Mouse (Mus musculus): ENCODE measurements around the gene Gm20388. TPM values are rescaled to one million over a fixed set of nuclear protein-coding genes. Genes with fewer than 3 reads are reported as not detected.

The Gm20388 gene
- polyA plus RNA-seq, 1 experiment from 2014 or later, result 5.5 TPM

DNA sequence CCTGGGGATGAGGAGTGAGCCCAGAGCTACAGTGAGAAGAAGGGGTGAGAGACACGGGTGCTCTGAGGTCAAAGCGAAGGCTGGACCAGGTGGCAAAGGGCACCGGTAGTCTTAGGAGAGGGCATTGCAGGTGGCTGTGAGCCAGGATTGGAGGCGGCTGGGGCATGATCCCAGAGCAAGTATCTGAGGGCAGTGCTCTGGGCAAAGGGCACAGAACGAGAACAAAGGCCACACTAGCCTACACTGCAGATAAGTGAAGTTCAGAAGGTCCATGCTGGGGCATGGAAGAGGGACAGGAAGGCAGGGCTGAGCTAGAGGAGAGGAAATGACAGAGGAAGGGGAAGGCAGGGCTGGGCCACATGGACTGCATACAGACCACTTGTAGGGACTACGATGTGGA, 531.0 kb downstream of the Gm20388 start:
- no peak overlapping the region for H3K4me2 ChIP-seq
- no peaks in the 10 kb centered on the region for H3K36me3 ChIP-seq
- H3K4me3 ChIP-seq, result no peak overlapping the region
- H3K9ac ChIP-seq, result no peak overlapping the region
- H3K9me3 ChIP-seq, result no peaks in the 10 kb centered on the region
- WGBS, result 70% methylated on average over 6 of the region's 6 CpGs
- peaks cover 59% of the 10 kb centered on the region for H3K4me1 ChIP-seq
- H3K27ac ChIP-seq, result peak overlapping the region; percentile 54; the same call in 1 of the 2 replicates
- no peaks in the 10 kb centered on the region for H3K27me3 ChIP-seq
- no peak for ATAC-seq (ENCODE audit: borderline replicate concordance, extremely low read depth, low FRiP score, low TSS enrichment)

DNA sequence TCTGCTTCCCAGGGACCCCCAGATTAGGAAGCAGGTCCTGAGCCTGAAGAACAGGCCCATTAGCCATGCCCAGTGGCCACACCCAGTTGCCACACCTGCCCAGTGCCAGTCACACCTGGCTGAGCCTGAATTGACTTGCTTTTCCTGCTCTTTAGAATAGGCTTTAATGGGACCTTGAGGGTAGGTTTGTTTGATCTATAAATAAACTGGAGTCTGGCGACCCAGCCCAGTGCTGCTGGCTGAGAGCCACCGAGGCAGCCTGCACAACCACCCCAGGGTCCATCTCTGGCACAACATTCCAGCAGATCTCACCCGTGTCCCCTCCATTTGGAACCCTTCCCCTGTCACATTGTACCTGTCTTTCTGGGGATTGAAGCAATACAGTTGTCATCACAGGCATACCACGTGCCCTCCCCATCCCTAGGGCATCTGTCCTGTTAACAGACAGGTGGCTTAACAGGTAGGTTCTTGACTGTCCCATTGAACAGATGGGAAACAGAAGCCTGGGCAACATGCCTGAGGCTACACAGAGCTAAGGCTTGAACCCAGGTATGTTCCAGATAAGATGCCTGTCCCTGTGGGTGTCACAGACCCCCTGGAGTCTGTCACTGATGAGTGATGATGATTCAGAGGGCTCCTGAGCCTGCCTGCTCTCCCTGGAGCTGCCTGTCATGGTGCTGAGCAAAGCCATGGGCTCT, 531.8 kb downstream of the Gm20388 start:
- WGBS, result 24% methylated on average over 4 of the region's 4 CpGs
- Histone ChIP-seq H3K27ac (peak overlapping the region; percentile 54; the same call in 1 of the 2 replicates), H3K4me1 (peaks cover 53% of the 10 kb centered on the region), H3K27me3 (no peaks in the 10 kb centered on the region), H3K9ac (no peak overlapping the region), H3K9me3 (no peaks in the 10 kb centered on the region), H3K4me2 (no peak overlapping the region), H3K36me3 (no peaks in the 10 kb centered on the region), H3K4me3 (no peak overlapping the region)
- ATAC-seq (ENCODE audit: borderline replicate concordance, extremely low read depth, low FRiP score, low TSS enrichment), result no peak; the same call in 1 of the 2 replicates

GRCm38 (mm10) chr8:120445249-120445648, 534.6 kb downstream of the Gm20388 start:
- no peaks in the 10 kb centered on the region for H3K36me3 ChIP-seq
- no peak overlapping the region for H3K4me3 ChIP-seq
- no peak overlapping the region for H3K27ac ChIP-seq
- WGBS, result 46% methylated on average over 10 of the region's 10 CpGs
- no peak overlapping the region for H3K4me2 ChIP-seq
- H3K9ac ChIP-seq, result no peak overlapping the region
- H3K27me3 ChIP-seq, result no peaks in the 10 kb centered on the region
- peaks cover 42% of the 10 kb centered on the region for H3K4me1 ChIP-seq
- ATAC-seq (ENCODE audit: borderline replicate concordance, extremely low read depth, low FRiP score, low TSS enrichment), result no peak
- H3K9me3 ChIP-seq, result no peaks in the 10 kb centered on the region

GRCm38 (mm10) chr8:120448131-120448530, 537.5 kb downstream of the Gm20388 start:
- no peak overlapping the region for H3K9ac ChIP-seq
- no peak for ATAC-seq (ENCODE audit: borderline replicate concordance, extremely low read depth, low FRiP score, low TSS enrichment)
- no peak overlapping the region for H3K27ac ChIP-seq
- no peak overlapping the region for H3K4me3 ChIP-seq
- no peaks in the 10 kb centered on the region for H3K9me3 ChIP-seq
- no peaks in the 10 kb centered on the region for H3K36me3 ChIP-seq
- no peak overlapping the region for H3K4me2 ChIP-seq
- 69% methylated on average over 6 of the region's 6 CpGs for WGBS
- peaks cover 21% of the 10 kb centered on the region for H3K4me1 ChIP-seq
- H3K27me3 ChIP-seq, result no peaks in the 10 kb centered on the region

DNA sequence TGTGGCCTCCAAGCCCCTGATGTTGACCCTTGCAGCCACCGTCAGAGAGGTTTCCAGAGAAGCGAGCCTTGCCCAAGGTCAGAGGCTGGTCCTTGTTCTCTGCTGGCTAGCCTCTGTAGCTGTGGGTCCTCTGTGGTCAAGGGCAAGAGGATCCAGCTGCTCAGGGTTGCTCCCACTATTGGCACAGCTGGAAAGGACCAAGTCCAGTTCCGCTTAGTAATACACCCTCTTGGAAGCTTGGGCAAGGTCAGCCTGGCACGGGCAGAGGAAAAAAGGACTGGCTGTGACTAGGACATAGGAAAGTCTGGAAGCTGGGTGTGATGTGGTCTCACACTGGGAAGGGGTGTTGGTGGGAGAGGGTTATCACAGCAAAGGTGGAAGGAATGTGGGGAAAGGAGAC, 538.5 kb downstream of the Gm20388 start:
- Histone ChIP-seq H3K36me3 (no peaks in the 10 kb centered on the region), H3K4me1 (peaks cover 21% of the 10 kb centered on the region), H3K9ac (no peak overlapping the region), H3K9me3 (no peaks in the 10 kb centered on the region), H3K4me2 (no peak overlapping the region), H3K27me3 (no peaks in the 10 kb centered on the region), H3K4me3 (no peak overlapping the region), H3K27ac (no peak overlapping the region)
- 85% methylated on average over 4 of the region's 4 CpGs for WGBS
- ATAC-seq (ENCODE audit: borderline replicate concordance, extremely low read depth, low FRiP score, low TSS enrichment), result no peak

- Histone ChIP-seq H3K27ac (no peak overlapping the region), H3K27me3 (no peaks in the 10 kb centered on the region), H3K4me1 (peaks cover 24% of the 10 kb centered on the region), H3K4me3 (no peak overlapping the region), H3K4me2 (no peak overlapping the region), H3K9ac (no peak overlapping the region), H3K9me3 (no peaks in the 10 kb centered on the region), H3K36me3 (no peaks in the 10 kb centered on the region)
- no peak for ATAC-seq (ENCODE audit: borderline replicate concordance, extremely low read depth, low FRiP score, low TSS enrichment)
- WGBS, result 28% methylated on average over 17 of the region's 17 CpGs
These were observed 539.0 kb downstream of the Gm20388 start for GRCm38 (mm10) chr8:120449608-120450031.

DNA sequence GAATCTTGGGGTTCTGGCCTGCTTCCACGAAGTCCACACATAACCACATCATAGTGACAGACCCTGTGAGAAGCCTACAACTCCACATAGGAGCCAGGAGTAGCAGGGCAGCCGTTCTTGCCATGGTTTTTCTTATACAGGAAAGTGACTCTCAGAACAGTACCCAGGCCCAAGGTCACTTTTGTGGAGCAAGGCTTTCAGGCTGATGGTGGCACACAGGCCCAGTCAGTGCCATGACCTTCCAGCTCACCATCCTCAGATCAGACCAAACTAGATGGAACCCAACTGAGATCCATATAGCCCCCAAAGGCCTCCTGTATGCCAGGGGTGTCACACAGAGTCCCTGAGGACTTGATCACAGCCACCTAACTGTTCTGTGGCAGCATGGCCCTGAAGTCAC, 541.5 kb downstream of the Gm20388 start:
- Histone ChIP-seq H3K4me3 (no peak overlapping the region), H3K4me1 (peaks cover 43% of the 10 kb centered on the region), H3K9me3 (no peaks in the 10 kb centered on the region), H3K9ac (no peak overlapping the region), H3K27ac (no peak overlapping the region), H3K4me2 (no peak overlapping the region), H3K27me3 (no peaks in the 10 kb centered on the region), H3K36me3 (no peaks in the 10 kb centered on the region)
- no peak for ATAC-seq (ENCODE audit: borderline replicate concordance, extremely low read depth, low FRiP score, low TSS enrichment)
- WGBS, result 88% methylated on average over 2 of the region's 2 CpGs

- no peak overlapping the region; the same call in 1 of the 2 replicates for H3K27ac ChIP-seq
- H3K9me3 ChIP-seq, result no peaks in the 10 kb centered on the region
- H3K4me3 ChIP-seq, result no peak overlapping the region
- H3K27me3 ChIP-seq, result no peaks in the 10 kb centered on the region
- 56% methylated on average over 6 of the region's 6 CpGs for WGBS
- H3K4me2 ChIP-seq, result no peak overlapping the region
- no peak overlapping the region for H3K9ac ChIP-seq
- ATAC-seq (ENCODE audit: borderline replicate concordance, extremely low read depth, low FRiP score, low TSS enrichment), result no peak
- H3K36me3 ChIP-seq, result no peaks in the 10 kb centered on the region
- peaks cover 58% of the 10 kb centered on the region for H3K4me1 ChIP-seq
These were observed 543.8 kb downstream of the Gm20388 start for GRCm38 (mm10) chr8:120454404-120454803.

DNA sequence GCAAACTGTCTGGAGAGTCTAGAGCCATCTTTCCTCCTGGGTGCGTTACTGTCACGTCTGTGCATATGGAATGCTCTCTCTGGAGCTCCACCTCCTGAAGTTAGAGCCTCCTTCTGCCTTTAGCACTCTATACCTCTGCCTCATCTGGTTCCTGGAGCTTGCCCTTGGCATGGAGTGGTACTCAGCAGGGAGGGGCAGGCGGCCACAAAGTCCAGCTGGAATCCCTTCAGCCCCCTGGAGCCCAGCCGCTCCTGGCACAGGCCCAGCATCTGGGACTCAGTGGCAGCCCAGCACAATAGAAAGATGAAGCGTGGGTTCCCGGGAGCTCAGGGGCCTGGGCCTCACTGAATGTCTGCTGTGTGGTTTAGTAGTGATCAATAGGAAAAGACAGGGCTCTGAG, 549.7 kb downstream of the Gm20388 start:
- no peaks in the 10 kb centered on the region for H3K36me3 ChIP-seq
- H3K27ac ChIP-seq, result peak overlapping the region; percentile 72
- H3K4me1 ChIP-seq, result peaks cover 93% of the 10 kb centered on the region
- no peak overlapping the region for H3K4me2 ChIP-seq
- no peaks in the 10 kb centered on the region for H3K9me3 ChIP-seq
- no peaks in the 10 kb centered on the region for H3K27me3 ChIP-seq
- H3K9ac ChIP-seq, result no peak overlapping the region
- ATAC-seq (ENCODE audit: borderline replicate concordance, extremely low read depth, low FRiP score, low TSS enrichment), result no peak
- WGBS, result 29% methylated on average over 6 of the region's 6 CpGs
- no peak overlapping the region for H3K4me3 ChIP-seq

DNA sequence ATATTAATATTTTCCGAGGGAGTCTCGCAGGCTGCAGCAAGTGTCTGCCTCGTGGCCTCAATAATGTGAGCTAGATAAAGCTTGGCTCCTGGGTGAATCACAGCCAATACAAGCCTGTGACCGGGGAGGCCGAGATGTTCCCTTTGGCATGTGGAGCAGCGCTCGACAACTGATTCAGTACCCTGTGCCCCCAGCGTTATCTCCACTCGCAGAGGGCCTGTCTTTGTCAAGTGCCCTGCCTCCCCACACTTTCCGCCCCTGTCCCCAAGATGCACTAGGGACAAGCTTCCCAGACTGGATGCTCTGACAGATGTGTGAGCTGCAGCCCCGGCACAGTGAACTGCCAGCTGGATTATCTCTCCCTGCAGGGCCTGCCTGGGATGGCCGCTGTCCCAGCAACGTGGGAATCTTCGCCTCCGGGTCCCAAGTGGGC, 551.5 kb downstream of the Gm20388 start:
- Histone ChIP-seq H3K27me3 (no peaks in the 10 kb centered on the region), H3K4me3 (no peak overlapping the region), H3K4me1 (peaks cover 93% of the 10 kb centered on the region), H3K9ac (no peak overlapping the region), H3K9me3 (no peaks in the 10 kb centered on the region), H3K27ac (peak overlapping the region; percentile 77), H3K36me3 (no peaks in the 10 kb centered on the region), H3K4me2 (peak overlapping the region; percentile 19)
- WGBS, result 23% methylated on average over 15 of the region's 15 CpGs
- ATAC-seq (ENCODE audit: borderline replicate concordance, extremely low read depth, low FRiP score, low TSS enrichment), result peak; percentile 55; the same call in 1 of the 2 replicates

- Histone ChIP-seq H3K4me3 (no peak overlapping the region), H3K36me3 (no peaks in the 10 kb centered on the region), H3K4me2 (no peak overlapping the region), H3K27ac (peak overlapping the region; percentile 77), H3K27me3 (no peaks in the 10 kb centered on the region), H3K4me1 (peaks cover 91% of the 10 kb centered on the region), H3K9me3 (no peaks in the 10 kb centered on the region), H3K9ac (no peak overlapping the region)
- 43% methylated on average over 6 of the region's 6 CpGs for WGBS
- ATAC-seq (ENCODE audit: borderline replicate concordance, extremely low read depth, low FRiP score, low TSS enrichment), result no peak
These were observed 552.0 kb downstream of the Gm20388 start for GRCm38 (mm10) chr8:120462611-120463010.

- ATAC-seq (ENCODE audit: borderline replicate concordance, extremely low read depth, low FRiP score, low TSS enrichment), result no peak
- Histone ChIP-seq H3K27me3 (no peaks in the 10 kb centered on the region), H3K36me3 (no peaks in the 10 kb centered on the region), H3K4me2 (no peak overlapping the region), H3K4me3 (no peak overlapping the region), H3K9ac (no peak overlapping the region), H3K27ac (no peak overlapping the region), H3K4me1 (peaks cover 76% of the 10 kb centered on the region), H3K9me3 (no peaks in the 10 kb centered on the region)
- 90% methylated on average over 6 of the region's 9 CpGs for WGBS
These were observed 553.4 kb downstream of the Gm20388 start for GRCm38 (mm10) chr8:120463918-120464584.

All from lung, embryonic 15.5 days (tissue).